Mouse (Mus musculus): Measurements from ENCODE around the gene Tsfm. TPM values are rescaled to one million over a fixed set of nuclear protein-coding genes. Genes with fewer than 3 reads are reported as not detected.

Gene Tsfm
- polyA plus RNA-seq, 1 experiment from 2014 or later = 78.7 TPM

- no peaks in the 10 kb centered on the region for H3K9me3 ChIP-seq (ENCODE audit: control insufficient read depth, low read length)
- peak; percentile 29 for DNase-seq (ENCODE audit: low spot score)
- no peak for ATAC-seq (ENCODE audit: low FRiP score)
- H3K27me3 ChIP-seq (ENCODE audit: control insufficient read depth, insufficient read depth, low read length) = no peaks in the 10 kb centered on the region
- H3K4me1 ChIP-seq (replicated peaks; ENCODE audit: control insufficient read depth, insufficient read depth, low read length) = peaks cover 3% of the 10 kb centered on the region; the same call in 1 of the 2 replicates
- H3K9ac ChIP-seq (ENCODE audit: low read depth, low read length) = peak overlapping the region; percentile 67
- peak overlapping the region; percentile 90 for H3K4me2 ChIP-seq (replicated peaks; ENCODE audit: low read depth, low read length)
- no peaks in the 10 kb centered on the region for H3K36me3 ChIP-seq (ENCODE audit: control insufficient read depth, insufficient read depth, low read length)
- WGBS = 1% methylated on average over 20 of the region's 20 CpGs
- no peak overlapping the region for H3K27ac ChIP-seq (ENCODE audit: low read depth, low read length)
- peak overlapping the region; percentile 80 for H3K4me3 ChIP-seq (ENCODE audit: low read depth, low read length)
These were observed 10.1 kb upstream of the Tsfm start for GRCm38 (mm10) chr10:127040569-127041214.

DNA sequence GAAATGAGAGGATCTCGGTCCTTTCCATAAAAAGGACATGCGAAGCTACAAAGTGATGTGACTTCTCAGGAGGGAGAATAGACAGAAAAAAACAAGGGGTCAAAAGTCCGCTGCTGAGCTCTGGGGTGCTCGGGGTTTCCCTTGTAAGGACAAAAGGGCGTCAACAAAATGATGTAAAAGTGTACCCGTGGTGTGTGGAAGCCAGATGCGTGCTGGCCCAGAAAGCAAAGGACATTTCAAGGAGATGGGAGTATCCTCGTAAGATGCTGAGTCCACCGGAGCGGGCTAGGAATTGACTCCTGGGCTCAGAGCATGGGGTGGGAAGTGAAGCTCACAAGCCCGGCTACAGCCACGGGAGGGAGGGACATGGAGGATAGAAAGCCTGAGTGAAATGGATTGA is 7.0 kb upstream of the Tsfm start:
- Histone ChIP-seq H3K27me3 (ENCODE audit: control insufficient read depth, insufficient read depth, low read length) (no peaks in the 10 kb centered on the region), H3K27ac (ENCODE audit: low read depth, low read length) (no peak overlapping the region), H3K4me3 (ENCODE audit: low read depth, low read length) (no peak overlapping the region), H3K36me3 (ENCODE audit: control insufficient read depth, insufficient read depth, low read length) (no peaks in the 10 kb centered on the region), H3K4me2 (replicated peaks; ENCODE audit: low read depth, low read length) (no peak overlapping the region), H3K9ac (ENCODE audit: low read depth, low read length) (no peak overlapping the region), H3K9me3 (ENCODE audit: control insufficient read depth, low read length) (no peaks in the 10 kb centered on the region), H3K4me1 (replicated peaks; ENCODE audit: control insufficient read depth, insufficient read depth, low read length) (peaks cover 3% of the 10 kb centered on the region; the same call in 1 of the 2 replicates)
- no peak for ATAC-seq (ENCODE audit: low FRiP score)
- no peak for DNase-seq (ENCODE audit: low spot score)
- WGBS = 72% methylated on average over 12 of the region's 12 CpGs

DNA sequence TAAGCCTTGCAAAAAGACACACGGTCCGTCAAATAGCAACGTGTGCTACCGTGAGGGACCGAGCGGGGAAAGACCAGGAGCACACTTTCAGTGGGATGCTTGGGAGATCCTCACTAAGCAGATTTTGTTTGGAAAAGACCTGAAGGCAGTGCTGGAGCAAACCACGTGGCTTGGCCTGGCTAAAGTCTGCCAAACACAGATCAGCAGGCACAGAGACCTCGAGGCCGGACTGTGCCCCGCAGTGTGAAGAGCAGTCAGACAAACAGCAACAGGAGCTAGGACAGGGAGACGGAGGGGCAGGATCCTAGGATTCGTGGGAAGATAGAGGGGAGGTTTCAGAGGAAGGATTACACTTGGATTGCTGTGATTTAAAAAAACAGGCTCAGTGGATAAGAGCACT is 5.6 kb upstream of the Tsfm start:
- 86% methylated on average over 12 of the region's 12 CpGs for WGBS
- Histone ChIP-seq H3K4me2 (replicated peaks; ENCODE audit: low read depth, low read length) (no peak overlapping the region), H3K27ac (ENCODE audit: low read depth, low read length) (no peak overlapping the region), H3K27me3 (ENCODE audit: control insufficient read depth, insufficient read depth, low read length) (no peaks in the 10 kb centered on the region), H3K9me3 (ENCODE audit: control insufficient read depth, low read length) (no peaks in the 10 kb centered on the region), H3K4me3 (ENCODE audit: low read depth, low read length) (no peak overlapping the region), H3K4me1 (replicated peaks; ENCODE audit: control insufficient read depth, insufficient read depth, low read length) (0 out of 2 replicates have a peak, but pooled peaks cover 3% of the 10 kb centered on the region), H3K36me3 (ENCODE audit: control insufficient read depth, insufficient read depth, low read length) (no peaks in the 10 kb centered on the region), H3K9ac (ENCODE audit: low read depth, low read length) (no peak overlapping the region)
- ATAC-seq (ENCODE audit: low FRiP score) (no peak), DNase-seq (ENCODE audit: low spot score) (no peak)

DNA sequence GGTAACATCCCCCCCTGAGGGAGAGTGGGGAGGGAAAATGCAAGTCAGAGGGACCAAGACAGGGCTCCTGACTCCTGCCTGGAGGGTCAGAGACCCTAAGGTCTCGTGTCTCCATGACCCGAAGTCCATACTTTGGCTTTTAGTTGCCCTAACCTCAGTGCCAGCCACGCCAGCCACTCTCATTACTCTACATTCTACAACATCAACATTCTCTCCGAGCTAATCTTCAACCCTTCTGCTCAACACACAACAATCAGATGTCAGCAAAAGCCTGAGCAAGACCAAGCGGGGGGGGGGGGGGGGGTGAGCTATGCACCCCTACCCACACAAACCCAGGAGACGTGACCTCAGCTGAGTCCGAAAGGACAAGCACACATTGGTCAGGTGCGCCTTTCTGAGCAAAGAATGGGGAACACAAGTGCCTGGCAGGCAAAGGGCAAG is 2.7 kb upstream of the Tsfm start:
- no peaks in the 10 kb centered on the region for H3K9me3 ChIP-seq (ENCODE audit: control insufficient read depth, low read length)
- H3K9ac ChIP-seq (ENCODE audit: low read depth, low read length) = no peak overlapping the region
- no peaks in the 10 kb centered on the region; the same call in 1 of the 2 replicates for H3K4me1 ChIP-seq (replicated peaks; ENCODE audit: control insufficient read depth, insufficient read depth, low read length)
- DNase-seq (ENCODE audit: low spot score) (no peak), ATAC-seq (ENCODE audit: low FRiP score) (no peak)
- H3K36me3 ChIP-seq (ENCODE audit: control insufficient read depth, insufficient read depth, low read length) = no peaks in the 10 kb centered on the region
- no peak overlapping the region for H3K4me2 ChIP-seq (replicated peaks; ENCODE audit: low read depth, low read length)
- H3K4me3 ChIP-seq (ENCODE audit: low read depth, low read length) = no peak overlapping the region
- 79% methylated on average over 7 of the region's 8 CpGs for WGBS
- no peak overlapping the region for H3K27ac ChIP-seq (ENCODE audit: low read depth, low read length)
- H3K27me3 ChIP-seq (ENCODE audit: control insufficient read depth, insufficient read depth, low read length) = no peaks in the 10 kb centered on the region

DNA sequence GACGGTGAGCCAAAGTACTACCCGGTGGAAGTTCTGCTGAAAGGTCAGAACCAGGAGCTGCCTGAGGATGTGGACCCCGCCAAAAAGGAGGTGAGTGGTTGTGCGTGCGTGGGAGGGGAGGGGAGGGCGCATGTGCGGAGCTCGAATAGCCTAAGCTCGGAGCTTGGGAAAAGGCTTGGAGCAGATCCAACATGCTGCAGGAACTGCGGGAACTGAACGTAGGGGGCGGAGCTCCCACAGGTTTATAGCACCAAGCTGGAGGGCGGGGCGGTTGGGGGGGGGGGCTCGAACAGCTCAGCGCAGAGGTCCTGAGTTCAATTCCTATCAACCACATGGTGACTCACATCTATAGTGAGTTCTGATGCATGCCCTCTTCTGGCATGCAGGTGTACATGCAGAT is 12.2 kb downstream of the Tsfm start:
- H3K4me3 ChIP-seq (ENCODE audit: low read depth, low read length) = no peak overlapping the region
- no peak for DNase-seq (ENCODE audit: low spot score)

GRCm38 (mm10) chr10:127017071-127017470 is 13.6 kb downstream of the Tsfm start:
- H3K4me2 ChIP-seq (replicated peaks; ENCODE audit: low read depth, low read length) = no peak overlapping the region
- H3K4me3 ChIP-seq (ENCODE audit: low read depth, low read length) = no peak overlapping the region
- no peaks in the 10 kb centered on the region for H3K4me1 ChIP-seq (replicated peaks; ENCODE audit: control insufficient read depth, insufficient read depth, low read length)
- H3K9ac ChIP-seq (ENCODE audit: low read depth, low read length) = no peak overlapping the region
- WGBS = 19% methylated on average over 2 of the region's 2 CpGs
- H3K36me3 ChIP-seq (ENCODE audit: control insufficient read depth, insufficient read depth, low read length) = no peaks in the 10 kb centered on the region
- no peaks in the 10 kb centered on the region for H3K9me3 ChIP-seq (ENCODE audit: control insufficient read depth, low read length)
- H3K27me3 ChIP-seq (ENCODE audit: control insufficient read depth, insufficient read depth, low read length) = no peaks in the 10 kb centered on the region
- H3K27ac ChIP-seq (ENCODE audit: low read depth, low read length) = no peak overlapping the region
- DNase-seq (ENCODE audit: low spot score) (no peak), ATAC-seq (ENCODE audit: low FRiP score) (no peak)

More for the DNA sequence above, 12.2 kb downstream of the Tsfm start:
- H3K9me3 ChIP-seq (ENCODE audit: control insufficient read depth, low read length) = no peaks in the 10 kb centered on the region
- no peaks in the 10 kb centered on the region for H3K4me1 ChIP-seq (replicated peaks; ENCODE audit: control insufficient read depth, insufficient read depth, low read length)
- no peaks in the 10 kb centered on the region for H3K27me3 ChIP-seq (ENCODE audit: control insufficient read depth, insufficient read depth, low read length)
- WGBS = 83% methylated on average over 16 of the region's 16 CpGs
- H3K27ac ChIP-seq (ENCODE audit: low read depth, low read length) = no peak overlapping the region
- H3K9ac ChIP-seq (ENCODE audit: low read depth, low read length) = no peak overlapping the region
- H3K4me2 ChIP-seq (replicated peaks; ENCODE audit: low read depth, low read length) = no peak overlapping the region
- ATAC-seq (ENCODE audit: low FRiP score) = no peak
- no peaks in the 10 kb centered on the region for H3K36me3 ChIP-seq (ENCODE audit: control insufficient read depth, insufficient read depth, low read length)

DNA sequence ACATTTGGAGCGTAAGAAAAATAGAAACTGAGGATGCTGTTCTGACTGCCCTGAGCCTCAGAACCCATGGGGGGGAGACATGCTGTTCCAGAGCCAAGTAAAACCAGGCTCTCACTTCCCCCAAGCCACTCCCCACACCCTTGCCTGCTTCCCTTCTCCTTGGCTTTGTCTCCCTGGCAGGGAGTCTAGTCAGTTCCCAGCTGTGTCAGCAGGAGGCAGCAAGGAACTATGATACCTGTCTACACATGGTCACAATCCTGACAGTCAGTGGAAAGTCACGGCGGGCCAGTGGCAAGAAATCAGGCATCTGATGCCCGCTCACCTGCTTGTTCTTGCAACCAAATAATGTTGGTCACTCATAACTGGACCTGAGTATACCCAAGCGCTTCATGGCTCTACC is 14.2 kb downstream of the Tsfm start:
- H3K4me1 ChIP-seq (replicated peaks; ENCODE audit: control insufficient read depth, insufficient read depth, low read length) = no peaks in the 10 kb centered on the region
- H3K4me3 ChIP-seq (ENCODE audit: low read depth, low read length) = no peak overlapping the region
- no peaks in the 10 kb centered on the region for H3K27me3 ChIP-seq (ENCODE audit: control insufficient read depth, insufficient read depth, low read length)
- H3K9ac ChIP-seq (ENCODE audit: low read depth, low read length) = no peak overlapping the region
- H3K27ac ChIP-seq (ENCODE audit: low read depth, low read length) = no peak overlapping the region
- no peak for ATAC-seq (ENCODE audit: low FRiP score)
- no peak overlapping the region for H3K4me2 ChIP-seq (replicated peaks; ENCODE audit: low read depth, low read length)
- no peaks in the 10 kb centered on the region for H3K36me3 ChIP-seq (ENCODE audit: control insufficient read depth, insufficient read depth, low read length)
- WGBS = 64% methylated on average over 5 of the region's 5 CpGs
- no peak for DNase-seq (ENCODE audit: low spot score)
- H3K9me3 ChIP-seq (ENCODE audit: control insufficient read depth, low read length) = no peaks in the 10 kb centered on the region

DNA sequence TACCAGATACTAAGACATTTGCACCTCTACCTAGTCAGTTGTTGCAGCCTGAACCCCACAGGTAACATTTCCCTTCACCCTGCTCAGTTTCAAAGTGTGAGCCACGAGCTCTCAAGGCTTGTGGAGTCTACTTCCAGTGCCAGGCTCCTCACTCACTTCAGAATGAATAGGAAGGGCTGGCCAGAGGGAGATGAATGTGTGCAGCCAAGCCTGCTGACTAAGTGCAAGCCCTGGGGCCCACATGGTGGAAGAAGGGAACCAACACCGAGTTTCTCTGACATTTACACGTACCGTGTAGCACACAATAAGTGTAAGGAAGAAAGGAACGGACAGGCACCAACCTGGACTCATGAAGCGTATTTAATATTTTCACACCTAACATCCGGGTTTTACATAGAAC is 26.8 kb downstream of the Tsfm start:
- Histone ChIP-seq H3K4me2 (replicated peaks; ENCODE audit: low read depth, low read length) (no peak overlapping the region), H3K36me3 (ENCODE audit: control insufficient read depth, insufficient read depth, low read length) (no peaks in the 10 kb centered on the region), H3K4me3 (ENCODE audit: low read depth, low read length) (no peak overlapping the region), H3K27me3 (ENCODE audit: control insufficient read depth, insufficient read depth, low read length) (no peaks in the 10 kb centered on the region), H3K9ac (ENCODE audit: low read depth, low read length) (no peak overlapping the region), H3K9me3 (ENCODE audit: control insufficient read depth, low read length) (no peaks in the 10 kb centered on the region), H3K27ac (ENCODE audit: low read depth, low read length) (no peak overlapping the region), H3K4me1 (replicated peaks; ENCODE audit: control insufficient read depth, insufficient read depth, low read length) (no peaks in the 10 kb centered on the region)
- ATAC-seq (ENCODE audit: low FRiP score) = no peak
- WGBS = 74% methylated on average over 7 of the region's 7 CpGs
- no peak for DNase-seq (ENCODE audit: low spot score)

GRCm38 (mm10) chr10:127003334-127003733 is 27.3 kb downstream of the Tsfm start:
- Histone ChIP-seq H3K4me1 (replicated peaks; ENCODE audit: control insufficient read depth, insufficient read depth, low read length) (no peaks in the 10 kb centered on the region), H3K27ac (ENCODE audit: low read depth, low read length) (no peak overlapping the region), H3K9ac (ENCODE audit: low read depth, low read length) (no peak overlapping the region), H3K36me3 (ENCODE audit: control insufficient read depth, insufficient read depth, low read length) (no peaks in the 10 kb centered on the region), H3K4me2 (replicated peaks; ENCODE audit: low read depth, low read length) (no peak overlapping the region), H3K4me3 (ENCODE audit: low read depth, low read length) (no peak overlapping the region), H3K9me3 (ENCODE audit: control insufficient read depth, low read length) (no peaks in the 10 kb centered on the region), H3K27me3 (ENCODE audit: control insufficient read depth, insufficient read depth, low read length) (no peaks in the 10 kb centered on the region)
- ATAC-seq (ENCODE audit: low FRiP score) (no peak), DNase-seq (ENCODE audit: low spot score) (no peak)
- WGBS = 86% methylated on average over 8 of the region's 8 CpGs

Measured in hindbrain, embryonic 11.5 days (tissue).